ENCODE assay signal across 9 mouse cellular contexts in the genomic region with DNA sequence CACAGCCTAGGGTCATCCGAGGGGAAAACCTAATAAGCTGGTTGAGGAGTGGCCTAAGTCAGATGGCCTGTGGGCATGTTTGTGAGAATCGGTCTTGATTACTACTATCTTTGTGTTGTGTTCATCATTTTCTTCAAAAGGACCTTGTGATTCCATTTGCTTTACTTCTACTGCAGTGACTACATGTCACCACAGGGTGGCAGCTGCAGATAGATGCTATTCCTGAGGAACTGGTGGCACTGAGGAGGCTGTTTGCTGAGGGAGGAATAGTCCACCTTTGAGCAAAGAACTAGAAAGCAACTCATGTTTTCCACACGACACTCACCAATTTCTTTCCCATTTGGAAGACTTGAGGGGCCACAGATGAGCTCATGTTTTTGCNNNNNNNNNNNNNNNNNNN. TPM values are rescaled to one million over a fixed set of nuclear protein-coding genes. Genes with fewer than 3 reads are reported as not detected.
A peak's percentile ranks its signal among the peaks of the same experiment; 100 is the strongest.
DNase-seq lines count a peak whose midpoint lies in the region; ATAC-seq and TF ChIP-seq lines count a peak whose summit lies in the region.
"Had no signal": no experiment of that assay in that cellular context is flagged by ENCODE, and none has a peak within 500 bp of the region (broad histone marks: within the 10 kb centered on the region; RNA-seq: fewer than 3 reads in every experiment).

No protein-coding gene starts in this region.

- no peak overlapping the region for H3K4me2 ChIP-seq in kidney, embryonic 16.5 days (replicated peaks; ENCODE audit: low read depth, low read length)
- H3K4me2 ChIP-seq in kidney, postnatal 0 days (ENCODE audit: low read length) = no peak overlapping the region
- no peak overlapping the region for H3K4me2 ChIP-seq in midbrain, embryonic 14.5 days (ENCODE audit: low read length)

- peaks cover 52% of the 10 kb centered on the region for H3K36me3 ChIP-seq in kidney, embryonic 16.5 days (ENCODE audit: insufficient read depth, low read length)
- H3K36me3 ChIP-seq in kidney, postnatal 0 days (ENCODE audit: insufficient read depth, low read length) = peaks cover 49% of the 10 kb centered on the region
- H3K36me3 ChIP-seq in midbrain, embryonic 14.5 days (ENCODE audit: control insufficient read depth, insufficient read depth, low read length) = peaks cover 80% of the 10 kb centered on the region

- no peaks in the 10 kb centered on the region for H3K4me1 ChIP-seq in kidney, embryonic 16.5 days (ENCODE audit: insufficient read depth, low read length)
- H3K4me1 ChIP-seq in kidney, postnatal 0 days (replicated peaks; ENCODE audit: insufficient read depth, low read length) = no peaks in the 10 kb centered on the region
- H3K4me1 ChIP-seq in midbrain, embryonic 14.5 days (ENCODE audit: control insufficient read depth, insufficient read depth, low read length) = no peaks in the 10 kb centered on the region

- DNase-seq in cerebellum, adult 18-20 months = peak; percentile 26 to 46
- no peak for DNase-seq in cerebellum, adult 11 months
- DNase-seq in kidney, adult 9 months = peak; percentile 53
- DNase-seq in Patski (ENCODE audit: low read depth, low spot score) = no peak
- DNase-seq in kidney, postnatal 0 days (ENCODE audit: low spot score) = peak; percentile 59
- DNase-seq in midbrain, embryonic 14.5 days = peak; percentile 78
- no peak for DNase-seq in ovary, postnatal 10 days (ENCODE audit: low spot score)

- peak; percentile 79 for TF ChIP-seq CTCF in Patski (IDR thresholded peaks at IDR 0.05)
- peak; percentile 84 for TF ChIP-seq CTCF in kidney, postnatal 0 days (IDR thresholded peaks at IDR 0.05; ENCODE audit: low read depth)

- no peak overlapping the region for H3K27ac ChIP-seq in kidney, embryonic 16.5 days (ENCODE audit: low read length)
- H3K27ac ChIP-seq in kidney, postnatal 0 days = no peak overlapping the region
- H3K27ac ChIP-seq in midbrain, embryonic 14.5 days (replicated peaks; ENCODE audit: low read depth, low read length) = no peak overlapping the region

- H3K4me3 ChIP-seq in kidney, embryonic 16.5 days (ENCODE audit: low read length) = no peak overlapping the region
- H3K4me3 ChIP-seq in kidney, postnatal 0 days (replicated peaks; ENCODE audit: low read depth, low read length) = no peak overlapping the region
- H3K4me3 ChIP-seq in midbrain, embryonic 14.5 days (replicated peaks; ENCODE audit: low read depth, low read length) = no peak overlapping the region
- H3K4me3 ChIP-seq: myocyte had no signal

- CTCF ChIA-PET in Patski (lab: Charles Lee) = interaction anchor here (1.1 to 4.0 kb wide), 5 partner anchors 10 to 502 kb away, joined by 4 to 17 read pairs (median 4); a partner anchor contains a TSS

- POLR2A ChIA-PET in Patski (lab: Charles Lee) = no interaction called here

- no peak for ATAC-seq in kidney, embryonic 16.5 days (ENCODE audit: low FRiP score, low TSS enrichment)
- ATAC-seq in Patski = peak; percentile 83
- no peak for ATAC-seq in kidney, postnatal 0 days (replicated peaks; ENCODE audit: low FRiP score, low read depth)
- no peak for ATAC-seq in midbrain, embryonic 14.5 days (ENCODE audit: low FRiP score, low TSS enrichment)

- WGBS in kidney, embryonic 16.5 days = 66% methylated on average over 3 of the region's 3 CpGs
- WGBS in kidney, postnatal 0 days = 61% methylated on average over 3 of the region's 3 CpGs
- WGBS in midbrain, embryonic 14.5 days = 54% methylated on average over 3 of the region's 3 CpGs

- no peak overlapping the region for H3K9ac ChIP-seq in kidney, embryonic 16.5 days (replicated peaks; ENCODE audit: low read length)
- H3K9ac ChIP-seq in kidney, postnatal 0 days (ENCODE audit: low read depth, low read length) = no peak overlapping the region
- no peak overlapping the region for H3K9ac ChIP-seq in midbrain, embryonic 14.5 days (replicated peaks; ENCODE audit: low read length)

- no peaks in the 10 kb centered on the region for H3K9me3 ChIP-seq in kidney, embryonic 16.5 days (ENCODE audit: low read length)
- no peaks in the 10 kb centered on the region for H3K9me3 ChIP-seq in kidney, postnatal 0 days (replicated peaks; ENCODE audit: low read length)
- H3K9me3 ChIP-seq in midbrain, embryonic 14.5 days (ENCODE audit: control insufficient read depth, low read length) = no peaks in the 10 kb centered on the region

- in situ Hi-C loops in Patski (cut with MboI; ENCODE audit: low pct_unique_long_range_greater_than_20kb) = no loop called here

- H3K27me3 ChIP-seq in kidney, embryonic 16.5 days (ENCODE audit: insufficient read depth, low read length) = no peaks in the 10 kb centered on the region
- no peaks in the 10 kb centered on the region for H3K27me3 ChIP-seq in Patski
- H3K27me3 ChIP-seq in kidney, postnatal 0 days (ENCODE audit: insufficient read depth, low read length) = no peaks in the 10 kb centered on the region
- H3K27me3 ChIP-seq in midbrain, embryonic 14.5 days (ENCODE audit: control insufficient read depth, insufficient read depth, low read length) = no peaks in the 10 kb centered on the region

RNA-seq across cellular contexts. Expression of a gene that starts 11.6 kb away (rescaled TPM):
- 20.5 and 22.1 TPM in 2 replicates for polyA plus RNA-seq in kidney, embryonic 16.5 days (2015; fragmentation: Nextera tagmentation; extraction: Ambion mirVana)
- 32.7 TPM for polyA plus RNA-seq in Patski (2021)
- 14.1 and 15.2 TPM in 2 replicates for polyA plus RNA-seq in kidney, postnatal 0 days (2015; fragmentation: Nextera tagmentation; extraction: Ambion mirVana)
- polyA plus RNA-seq in midbrain, embryonic 14.5 days (2014; fragmentation: Nextera tagmentation; extraction: Ambion mirVana) = 16.6 and 27.2 TPM in 2 replicates

Comparison
In these comparisons a context has a peak if more than half of its experiments do, and no peak if none do; other contexts are left out.
1. DNase-seq: peak in cerebellum, adult 18-20 months (2 of 2), kidney, adult 9 months (single experiment), kidney, postnatal 0 days (single experiment) and midbrain, embryonic 14.5 days (single experiment); none in cerebellum, adult 11 months (single experiment), Patski (single experiment) and ovary, postnatal 10 days (single experiment).